Mouse (Mus musculus): ENCODE measurements at regions not wholly inside any gene's neighbourhood (a gene's known extent, or its start where the extent isn't known, plus 50 kb on each side); places are given as distances from the start of the nearest gene placed in this dataset.

DNA sequence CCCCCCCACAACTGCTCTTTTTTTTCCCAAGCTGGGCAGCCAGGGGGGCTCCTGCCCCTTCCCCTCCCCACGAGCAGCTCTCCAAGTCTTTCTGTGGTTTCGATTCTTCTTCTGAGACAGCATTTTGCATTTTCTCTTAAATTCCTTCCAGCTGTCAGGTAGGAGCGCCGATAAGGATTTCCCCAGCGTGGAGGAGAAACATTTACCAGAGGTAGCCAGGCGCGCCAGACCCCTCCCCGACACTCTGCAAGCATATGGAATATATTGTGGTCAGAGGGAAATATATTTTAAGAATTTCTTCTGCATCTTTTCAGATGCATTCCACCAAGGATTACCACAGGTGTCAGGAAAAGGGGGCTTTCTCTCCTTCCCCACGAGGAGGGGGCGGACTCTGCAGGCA lies 111.9 kb downstream of the Tbx5 start:
- no peak for DNase-seq (ENCODE audit: low read depth)

DNA sequence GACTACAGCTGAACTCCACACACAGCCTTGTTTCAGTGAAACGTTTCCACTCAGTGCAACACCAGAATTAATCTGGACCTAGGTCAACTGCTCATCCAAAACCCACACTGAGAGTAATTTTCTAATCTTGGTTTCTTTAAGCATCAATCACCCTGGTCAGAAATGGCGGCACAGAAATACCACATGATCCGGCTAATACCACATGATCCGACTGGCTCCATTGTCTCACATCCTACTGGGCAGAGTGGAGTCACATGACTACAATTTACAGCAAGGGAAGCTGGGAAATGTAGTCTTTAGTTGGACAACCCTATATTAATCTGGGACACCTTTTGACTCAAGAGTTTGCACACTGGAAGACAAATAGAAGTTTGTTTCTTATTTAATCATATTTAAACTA lies 115.9 kb downstream of the Tbx5 start:
- DNase-seq (ENCODE audit: low read depth) = peak; percentile 34

DNA sequence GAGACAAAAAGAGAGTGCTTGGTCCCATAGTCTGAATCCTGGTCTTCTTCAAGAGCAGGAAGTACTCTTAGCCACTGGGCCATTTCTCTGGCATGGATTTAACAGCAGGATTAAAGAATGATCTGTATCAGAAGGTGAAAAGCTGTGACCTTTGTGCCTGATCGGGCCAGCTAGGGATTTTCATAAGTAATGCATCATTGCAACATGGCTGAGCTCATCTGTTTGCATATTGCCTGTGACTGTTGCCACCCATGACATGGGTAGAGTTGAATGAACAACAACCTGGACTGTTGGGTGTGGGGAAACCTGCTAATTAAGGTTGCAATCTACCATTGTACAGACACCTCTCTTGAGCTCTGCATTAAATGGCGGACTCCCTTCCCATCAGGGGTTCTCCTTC lies 119.6 kb downstream of the Tbx5 start:
- no peak for DNase-seq (ENCODE audit: low read depth)

DNA sequence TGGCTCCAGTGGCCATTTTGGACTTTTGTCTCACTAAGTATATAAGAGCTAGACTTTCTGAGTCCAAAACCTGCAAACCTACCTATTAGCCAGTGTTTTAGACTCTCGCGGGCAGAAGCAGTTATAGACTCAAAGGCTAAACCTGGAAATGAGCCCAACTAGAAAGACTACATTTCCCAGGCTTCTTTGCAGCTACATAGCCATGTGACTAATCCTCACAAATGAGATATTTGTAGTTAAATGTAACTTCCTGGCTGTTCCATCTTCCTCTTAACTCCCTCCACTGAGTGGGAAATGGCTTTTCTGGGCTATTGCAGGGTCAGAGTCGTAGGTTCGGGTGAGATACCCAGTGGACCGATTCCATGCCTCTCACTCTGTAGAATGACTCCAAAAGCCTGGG lies 120.7 kb downstream of the Tbx5 start:
- no peak for DNase-seq (ENCODE audit: low read depth)

DNA sequence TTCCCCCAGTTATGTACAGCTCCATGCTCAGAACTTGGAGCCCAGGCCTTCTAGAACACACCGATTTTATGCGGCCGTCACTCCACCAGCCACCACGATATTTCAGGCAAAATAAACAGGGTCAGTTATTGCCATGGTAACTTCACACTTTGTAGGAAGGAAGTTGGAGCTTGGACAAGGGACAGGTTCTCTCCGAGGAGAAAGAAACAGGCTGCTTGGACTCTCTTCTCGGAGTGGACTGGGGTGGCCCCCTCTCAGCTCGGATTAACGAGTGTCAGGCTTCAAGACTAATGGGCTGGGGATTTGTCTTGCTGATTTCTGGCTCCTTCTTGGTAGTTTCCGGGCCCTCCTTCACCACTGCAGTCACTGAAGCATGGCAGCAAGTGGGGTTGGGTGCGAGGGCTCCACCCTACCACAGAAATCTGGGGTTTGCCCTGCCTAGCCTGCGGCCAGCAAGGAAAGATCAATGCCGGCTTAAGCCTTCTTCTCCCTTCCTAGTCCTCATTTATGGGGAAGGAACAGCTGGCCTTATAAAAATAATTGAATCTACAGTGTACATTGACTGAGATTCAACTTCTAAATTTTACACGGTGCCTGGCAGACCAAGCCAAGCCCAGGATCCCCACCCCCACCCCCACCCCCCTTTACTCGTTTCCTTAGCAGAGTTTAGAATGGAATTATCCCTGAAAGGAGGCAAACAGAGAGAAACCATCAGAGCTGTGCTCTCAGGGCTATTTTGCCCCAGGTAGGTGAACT lies 121.5 kb downstream of the Tbx5 start:
- DNase-seq (ENCODE audit: low read depth) = no peak

DNA sequence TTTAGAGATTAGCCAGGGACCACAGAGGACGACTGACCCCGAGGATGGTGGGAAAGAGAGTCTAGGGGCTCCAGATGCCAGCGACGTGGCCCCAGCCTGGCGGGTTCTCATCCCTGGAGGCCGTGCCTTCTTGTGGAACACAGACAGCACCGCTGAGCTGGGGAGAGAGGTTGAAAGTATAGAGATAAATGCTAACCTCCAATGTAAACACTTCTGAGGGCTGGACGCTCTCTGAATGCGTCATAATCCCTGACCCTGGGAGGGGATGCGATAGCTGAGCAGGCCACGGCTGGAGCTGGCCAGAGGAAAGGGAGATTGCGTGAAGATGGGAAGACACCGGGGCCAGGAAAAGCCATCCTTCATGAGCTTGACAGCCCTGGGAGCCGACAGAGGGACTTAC lies 126.5 kb downstream of the Tbx5 start:
- no peak for DNase-seq (ENCODE audit: low read depth)

DNA sequence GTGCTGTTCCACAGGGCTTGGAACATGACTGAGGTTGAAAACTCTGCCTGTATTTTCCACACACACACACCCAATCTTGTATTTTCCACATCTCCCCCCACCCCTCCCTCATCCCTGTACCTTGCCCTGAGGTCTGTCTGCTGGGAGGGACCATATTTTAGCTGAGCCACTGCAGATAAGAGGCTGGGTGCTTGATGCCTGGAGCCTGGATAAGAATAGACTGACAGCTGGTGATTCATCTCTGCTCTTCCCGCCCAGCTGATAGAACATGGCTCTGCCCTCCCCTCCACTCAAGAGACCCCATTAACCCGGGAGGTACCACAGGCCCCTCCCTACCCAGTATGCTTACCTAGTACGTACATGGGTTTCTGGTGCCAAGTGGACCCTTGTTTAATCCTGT lies 132.3 kb downstream of the Tbx5 start:
- no peak for DNase-seq (ENCODE audit: low read depth)

DNA sequence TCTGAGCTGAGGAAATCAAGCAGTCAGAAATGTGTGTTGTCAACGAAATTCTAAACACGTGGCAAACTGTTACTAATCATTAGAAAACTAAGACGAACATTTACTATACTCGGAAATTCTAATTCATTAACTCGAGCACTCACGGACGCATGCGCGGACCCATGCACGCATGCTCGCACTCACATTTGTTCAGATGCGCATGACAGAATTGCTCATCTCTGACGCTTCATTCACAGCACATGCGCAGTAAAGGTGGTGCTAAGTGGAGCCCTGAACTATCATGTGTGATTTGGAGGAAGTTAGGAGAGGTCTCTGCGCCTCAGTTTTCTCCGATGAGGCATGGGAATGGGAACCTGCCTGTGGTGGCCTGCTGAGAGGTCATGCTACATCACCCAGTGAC lies 138.8 kb downstream of the Tbx5 start:
- DNase-seq (ENCODE audit: low read depth) = no peak

DNA sequence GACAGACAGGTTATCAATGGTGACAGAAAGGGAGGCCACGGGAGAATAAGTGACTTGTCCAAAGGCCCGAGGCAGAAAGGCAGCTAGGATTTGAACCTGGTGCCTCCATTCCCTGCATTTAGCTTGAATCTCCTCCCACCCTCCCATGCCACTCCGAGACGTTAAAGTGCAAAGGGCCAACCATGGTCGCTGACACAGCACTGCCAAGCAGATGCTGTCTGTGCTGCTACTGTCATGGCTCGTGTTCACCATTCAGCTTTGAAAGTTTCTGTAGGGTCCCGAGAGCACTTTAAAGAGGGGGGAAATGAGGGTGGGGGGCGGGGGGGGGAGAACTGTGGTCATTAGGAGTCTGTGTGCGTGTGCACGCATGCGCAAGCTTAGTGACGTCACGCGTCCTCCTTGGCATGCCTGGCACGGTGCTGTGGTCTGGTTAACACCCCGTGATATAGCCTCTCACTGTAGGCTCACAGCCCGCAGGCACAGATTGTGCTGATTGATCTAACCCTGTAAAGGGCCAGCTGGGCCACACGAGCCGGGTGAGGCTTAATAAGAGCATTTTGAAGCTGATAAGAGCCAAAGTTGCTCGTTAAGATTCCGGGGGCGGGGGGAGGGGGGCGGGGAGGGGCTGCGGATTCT lies 140.5 kb downstream of the Tbx5 start:
- no peak for DNase-seq (ENCODE audit: low read depth)

DNA sequence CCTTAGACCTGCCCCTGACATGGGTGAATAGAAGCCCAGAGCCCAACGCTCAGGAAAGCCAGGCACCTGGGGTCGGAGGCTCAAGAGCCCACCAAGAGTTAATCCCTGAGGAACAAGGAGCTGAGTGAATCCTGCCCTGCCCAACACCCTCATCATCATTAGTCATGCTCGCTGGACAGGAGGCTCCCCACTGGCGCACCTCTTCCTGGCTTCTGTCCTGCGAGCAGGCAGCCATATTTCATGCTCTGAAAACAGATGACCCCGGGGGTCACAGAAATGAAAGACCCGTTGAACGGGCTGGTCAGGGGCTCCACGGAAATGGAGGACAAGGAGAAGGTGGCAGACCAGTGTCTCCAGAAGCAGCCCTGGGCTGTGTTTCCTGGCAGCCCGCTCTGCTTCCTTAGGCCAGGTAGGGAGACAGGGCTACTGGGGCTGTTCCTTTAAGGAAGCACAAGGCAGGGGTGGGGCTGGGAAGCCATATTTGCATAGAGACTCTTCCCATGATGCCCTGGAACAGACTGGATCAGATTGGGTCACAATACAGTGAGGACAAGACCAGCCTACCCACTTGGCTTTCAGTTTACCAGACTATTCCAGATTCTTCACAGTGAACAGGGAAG lies 138.1 kb upstream of the Rbm19 start:
- no peak for DNase-seq (ENCODE audit: low read depth)

DNA sequence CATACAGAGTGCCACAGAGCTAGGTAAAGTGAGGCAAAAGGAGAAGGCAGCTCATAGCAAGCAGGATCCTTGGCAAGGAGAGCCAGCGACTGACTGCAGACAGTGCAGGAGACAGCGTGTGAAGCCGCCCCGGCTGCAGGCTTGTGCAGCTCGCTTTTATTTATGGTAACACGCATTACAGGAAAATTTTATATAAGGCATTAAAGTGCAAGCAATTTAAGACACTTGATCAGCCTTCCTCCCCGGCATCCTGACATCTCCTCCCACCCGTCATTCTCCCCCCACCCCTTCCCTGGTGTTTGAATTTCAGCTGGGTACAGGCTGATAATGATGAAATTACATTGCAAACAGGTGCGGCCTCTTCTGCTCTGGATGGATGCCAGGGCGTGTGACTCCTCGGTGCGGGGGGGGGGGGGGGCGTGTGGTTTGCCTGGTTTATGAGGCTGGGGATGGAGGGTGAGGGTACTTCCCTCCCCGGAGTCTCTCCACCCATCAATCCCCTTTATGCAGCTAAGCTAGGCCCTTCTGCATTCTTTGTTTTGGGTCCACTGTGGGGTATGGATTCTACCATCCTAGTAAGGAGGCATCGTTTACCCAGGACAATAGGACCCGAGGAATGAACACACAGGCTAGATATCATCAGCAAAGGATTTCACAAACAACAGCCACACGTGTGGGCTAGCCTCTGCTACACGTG lies 135.0 kb upstream of the Rbm19 start:
- no peak for DNase-seq (ENCODE audit: low read depth)

DNA sequence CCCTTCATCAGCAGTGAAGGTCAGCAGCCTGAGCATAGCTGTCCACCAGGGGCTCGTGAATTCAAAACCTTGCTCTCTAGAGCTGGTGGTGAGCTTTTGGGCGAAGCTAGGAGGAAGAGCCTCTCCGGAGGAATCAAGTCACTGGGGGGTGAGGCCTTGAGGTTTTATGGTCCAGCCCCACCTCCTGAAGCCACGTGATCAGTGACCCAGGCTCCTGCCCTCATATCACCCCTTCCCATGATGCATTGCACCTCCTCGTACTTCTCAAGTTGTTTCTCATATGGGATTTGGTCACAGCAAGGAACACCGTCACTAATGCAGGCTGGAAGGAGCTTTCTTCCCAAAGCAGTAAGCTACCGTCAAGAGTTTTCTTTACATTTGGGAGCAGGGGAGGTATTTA lies 132.1 kb upstream of the Rbm19 start:
- no peak for DNase-seq (ENCODE audit: low read depth)

DNA sequence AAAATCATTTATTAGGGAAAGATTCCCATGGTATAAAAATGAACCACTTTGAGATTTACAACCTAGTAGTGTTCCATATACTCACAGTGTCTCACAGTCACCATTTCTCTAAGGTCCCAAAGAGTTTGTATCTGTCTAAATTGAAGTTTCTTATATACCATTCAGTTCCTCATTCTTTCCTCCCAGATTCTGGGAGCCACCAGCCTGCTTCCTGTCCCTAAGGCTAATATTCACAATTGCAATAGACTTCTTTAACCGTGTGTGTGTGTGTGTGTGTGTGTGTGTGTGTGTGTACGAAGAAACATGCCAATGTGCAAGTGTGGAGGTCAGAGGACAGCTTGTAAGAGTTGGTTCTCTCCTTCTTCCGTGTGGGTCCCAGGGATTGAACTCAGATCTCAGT lies 124.1 kb upstream of the Rbm19 start:
- DNase-seq (ENCODE audit: low read depth) = no peak

DNA sequence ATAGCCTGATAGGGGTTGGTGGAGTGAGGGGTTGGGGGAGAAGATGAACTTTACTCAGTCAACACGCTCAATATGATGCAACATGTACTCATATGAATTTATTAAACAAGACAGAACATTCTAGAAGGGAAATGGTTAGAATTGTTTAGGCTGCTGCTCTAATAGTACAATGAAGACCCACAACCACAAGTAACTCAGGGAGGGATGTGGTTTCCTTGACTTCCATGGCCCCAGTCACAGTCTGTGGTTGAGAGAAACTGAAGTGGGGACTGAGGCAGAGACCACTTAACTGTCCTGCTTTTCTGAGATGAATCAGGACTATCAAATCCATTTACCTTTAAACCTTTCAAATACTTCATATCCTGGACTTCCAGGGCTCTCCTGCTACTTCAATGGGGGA lies 120.5 kb upstream of the Rbm19 start:
- DNase-seq (ENCODE audit: low read depth) = no peak

DNA sequence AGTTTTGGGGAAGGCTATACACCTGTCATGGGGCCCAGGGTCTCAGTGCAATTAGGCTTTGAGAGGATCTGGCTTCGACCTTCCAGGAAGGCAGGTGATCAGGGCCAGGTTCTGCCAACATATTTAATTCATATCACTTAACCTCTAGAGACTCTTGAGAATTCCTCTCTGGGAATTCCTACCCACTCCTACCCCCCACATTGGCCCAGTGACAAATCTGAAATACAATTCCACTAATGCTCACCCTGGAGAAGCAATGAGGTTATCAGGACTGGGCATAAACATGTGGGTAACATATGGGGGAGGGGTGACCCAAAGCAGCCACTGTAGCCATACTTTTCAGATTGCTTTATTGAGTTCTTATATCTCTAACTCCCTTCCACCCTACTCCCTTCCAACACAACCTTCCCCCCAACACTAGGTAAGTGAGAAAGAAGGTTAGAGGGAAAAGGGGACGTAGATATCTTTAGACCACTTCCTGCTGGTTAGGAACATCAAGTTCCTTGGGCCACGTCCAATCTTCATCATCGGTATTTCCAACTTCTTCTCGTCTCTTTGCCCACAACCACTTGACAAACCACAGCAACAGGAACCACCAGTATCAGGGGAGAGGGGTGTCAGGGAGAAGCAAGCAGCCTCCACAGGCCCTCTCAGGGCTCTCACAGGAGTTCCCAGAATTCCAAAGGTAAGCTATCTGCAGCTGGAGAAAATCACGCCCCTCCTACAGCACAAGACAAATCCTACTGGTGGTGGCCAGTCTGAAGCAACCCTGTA lies 110.4 kb upstream of the Rbm19 start:
- DNase-seq (ENCODE audit: low read depth) = no peak

DNA sequence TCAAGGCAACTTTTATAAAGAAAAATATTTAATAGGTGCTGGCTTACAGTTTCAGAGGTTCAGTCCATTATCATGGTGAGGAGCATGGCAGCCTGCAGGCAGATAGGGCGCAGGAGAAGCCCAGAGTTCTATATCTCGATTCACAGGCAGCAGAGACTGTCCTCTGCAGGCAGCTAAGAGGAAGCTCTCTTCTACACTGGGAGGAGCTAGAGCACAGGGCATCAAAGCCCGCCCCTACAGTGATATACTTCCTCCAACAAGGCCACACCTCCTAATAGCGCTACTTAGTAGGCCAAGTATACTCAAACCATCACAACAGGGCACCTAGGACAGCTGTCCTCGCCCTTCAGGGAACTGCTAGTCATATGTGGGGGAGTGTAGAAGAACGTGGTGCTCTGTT lies 108.5 kb upstream of the Rbm19 start:
- DNase-seq (ENCODE audit: low read depth) = no peak

DNA sequence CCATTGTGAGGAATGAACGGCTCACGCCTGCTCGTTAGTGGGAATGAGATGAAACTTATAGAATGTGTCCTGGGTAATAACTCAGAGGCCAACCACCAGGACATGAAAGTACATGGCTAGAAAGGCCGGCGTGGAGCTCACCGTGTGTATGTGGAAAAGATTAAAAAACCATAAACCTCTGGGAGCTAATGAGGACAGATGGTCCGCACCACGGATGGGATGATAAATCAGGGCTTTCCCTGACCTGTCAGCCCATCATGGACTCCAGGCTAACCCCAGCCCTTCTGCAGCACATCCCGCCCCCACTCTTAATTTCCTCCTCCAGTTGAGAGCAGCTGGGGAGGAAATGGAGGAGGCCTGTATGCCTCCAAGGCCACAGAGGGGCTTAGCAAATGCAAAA lies 108.0 kb upstream of the Rbm19 start:
- DNase-seq (ENCODE audit: low read depth) = no peak

DNA sequence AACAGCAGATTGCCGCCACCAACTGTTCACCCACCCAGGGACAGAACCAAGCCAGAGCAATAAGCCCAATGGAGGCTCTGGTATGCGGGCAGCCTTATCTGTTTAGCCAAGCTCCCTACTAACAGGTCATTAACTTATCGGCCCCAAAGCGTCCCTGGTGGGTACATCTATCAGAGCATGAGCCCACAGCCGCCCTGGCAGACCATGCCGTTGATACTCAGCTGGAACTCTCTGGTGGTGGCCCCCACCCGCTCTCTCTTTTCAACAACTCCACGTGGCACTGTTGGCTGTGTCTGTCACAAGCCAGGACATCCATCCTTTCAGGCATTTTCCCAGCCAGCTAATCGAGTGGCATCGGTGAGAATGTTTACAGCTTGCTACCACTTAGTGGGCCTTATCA lies 100.8 kb upstream of the Rbm19 start:
- DNase-seq (ENCODE audit: low read depth) = no peak

DNA sequence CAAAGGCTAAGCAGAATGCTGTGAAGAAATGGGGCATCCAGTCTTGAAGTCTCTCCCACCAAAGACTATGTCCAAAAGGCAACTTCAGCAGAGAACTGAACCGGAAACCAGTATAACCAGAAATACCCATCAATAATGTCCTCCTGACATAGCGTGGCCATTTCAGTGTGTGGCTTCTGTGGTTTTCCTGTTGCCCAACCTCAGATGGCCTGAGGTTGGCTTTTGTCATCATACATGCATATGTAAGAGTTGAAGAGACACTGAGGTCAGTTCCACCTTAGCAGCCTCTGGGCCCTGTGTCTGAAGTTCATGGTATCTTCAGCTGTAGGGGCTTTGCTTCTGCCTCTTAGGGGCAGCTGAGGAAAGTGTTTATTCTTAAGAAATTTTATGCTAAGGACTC lies 98.1 kb upstream of the Rbm19 start:
- no peak for DNase-seq (ENCODE audit: low read depth)

DNA sequence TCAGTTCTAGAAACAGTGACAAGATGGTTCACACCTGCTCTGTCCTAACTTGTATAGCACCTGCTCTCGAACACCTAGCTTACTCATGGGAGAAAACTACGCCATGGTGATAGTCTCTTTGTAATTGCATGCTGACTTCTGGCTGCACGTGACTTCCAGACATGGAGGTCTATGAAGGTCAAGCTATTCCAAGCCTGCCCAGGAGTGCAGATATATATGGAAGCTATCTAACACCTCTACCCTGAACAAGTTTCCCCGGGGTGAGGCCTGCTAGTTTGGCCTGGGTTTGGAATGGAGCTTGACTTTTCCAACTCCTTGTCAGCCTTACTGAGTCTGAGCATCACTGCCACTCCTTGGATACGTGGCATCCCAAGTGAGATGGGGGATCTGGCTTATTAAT lies 95.5 kb upstream of the Rbm19 start:
- DNase-seq (ENCODE audit: low read depth) = no peak

DNA sequence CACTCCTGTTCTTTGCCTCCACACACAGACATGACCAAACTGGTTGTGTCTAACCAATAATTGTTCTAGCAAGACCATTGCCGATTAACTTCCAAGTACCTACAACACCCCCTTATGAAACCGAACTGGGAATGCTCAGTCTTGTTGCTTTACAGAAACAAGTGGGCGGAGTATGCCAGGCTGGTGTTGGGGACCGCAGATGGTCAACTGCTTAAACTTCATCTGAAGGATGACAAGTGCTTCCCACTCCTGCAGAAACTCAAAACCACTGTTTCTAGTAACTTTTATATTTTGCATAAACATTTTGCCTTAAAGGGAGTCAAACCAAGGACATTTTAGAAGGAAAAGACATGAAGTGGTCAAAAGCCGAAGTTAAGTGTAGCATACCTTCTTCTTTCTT lies 94.0 kb upstream of the Rbm19 start:
- no peak for DNase-seq (ENCODE audit: low read depth)

DNA sequence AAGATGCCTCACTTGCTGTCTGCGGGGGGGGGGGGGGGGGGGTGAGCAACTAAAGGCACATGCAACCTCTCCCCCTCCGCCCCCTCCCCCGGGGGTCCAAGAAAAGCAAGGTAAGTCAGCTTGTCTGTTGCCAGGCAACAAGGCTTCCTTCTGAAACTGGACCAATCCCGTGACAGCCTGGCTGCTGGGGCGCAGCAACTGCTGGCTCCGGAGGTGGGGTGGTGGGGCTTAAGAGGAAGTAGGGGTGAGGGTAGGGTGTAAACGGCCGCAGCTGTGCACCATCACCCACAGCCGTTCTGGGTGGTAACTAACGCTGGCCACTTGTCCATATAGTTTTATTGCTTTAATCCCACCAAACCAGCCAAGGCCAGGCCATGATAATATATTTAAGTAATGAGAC lies 92.2 kb upstream of the Rbm19 start:
- DNase-seq (ENCODE audit: low read depth) = no peak

Measured in NIH3T3 (cell line).